Comparison of ENCODE assay signal across 11 mouse cellular contexts in genomic region chr9:27301486-27301885, GRCm38 (mm10). TPM values are rescaled to one million over a fixed set of nuclear protein-coding genes. Genes with fewer than 3 reads are reported as not detected.
DNase-seq lines count a peak whose midpoint lies in the region; ATAC-seq lines count a peak whose summit lies in the region.
"Had no signal": no experiment of that assay in that cellular context is flagged by ENCODE, and none has a peak within 500 bp of the region (broad histone marks: within the 10 kb centered on the region; RNA-seq: fewer than 3 reads in every experiment).

No protein-coding gene starts in this region.

- peaks cover 59% of the 10 kb centered on the region for H3K4me1 ChIP-seq in forebrain, embryonic 16.5 days (replicated peaks; ENCODE audit: control insufficient read depth, insufficient read depth, low read length)
- H3K4me1 ChIP-seq in midbrain, embryonic 12.5 days = peaks cover 62% of the 10 kb centered on the region

- no peak overlapping the region for H3K27ac ChIP-seq in forebrain, embryonic 16.5 days (ENCODE audit: low read length)
- no peak overlapping the region for H3K27ac ChIP-seq in midbrain, embryonic 12.5 days (replicated peaks)
- H3K27ac ChIP-seq: heart, adult 2 months had no signal

- H3K27me3 ChIP-seq in forebrain, embryonic 16.5 days (replicated peaks; ENCODE audit: control insufficient read depth, insufficient read depth, low read length) = no peaks in the 10 kb centered on the region
- peaks cover 32% of the 10 kb centered on the region for H3K27me3 ChIP-seq in midbrain, embryonic 12.5 days

- intact Hi-C loops in gastrocnemius, postnatal 14 days (cut with DNase I; ENCODE audit: low total_unique reads) = no loop called here

- H3K4me2 ChIP-seq in forebrain, embryonic 16.5 days (ENCODE audit: low read length) = peak overlapping the region; percentile 92
- H3K4me2 ChIP-seq in midbrain, embryonic 12.5 days (replicated peaks) = peak overlapping the region; percentile 94

- H3K9me3 ChIP-seq in forebrain, embryonic 16.5 days (ENCODE audit: control insufficient read depth, low read length) = no peaks in the 10 kb centered on the region
- H3K9me3 ChIP-seq in midbrain, embryonic 12.5 days = no peaks in the 10 kb centered on the region

- H3K36me3 ChIP-seq in forebrain, embryonic 16.5 days (ENCODE audit: control insufficient read depth, insufficient read depth) = no peaks in the 10 kb centered on the region
- no peaks in the 10 kb centered on the region for H3K36me3 ChIP-seq in midbrain, embryonic 12.5 days

- no peak overlapping the region for H3K9ac ChIP-seq in forebrain, embryonic 16.5 days (replicated peaks; ENCODE audit: low read depth, low read length)
- no peak overlapping the region for H3K9ac ChIP-seq in midbrain, embryonic 12.5 days (replicated peaks)

- peak; percentile 23 to 41 for DNase-seq in right cerebral cortex, postnatal 10 days (ENCODE audit: low spot score in 2 of 2)
- DNase-seq in right cerebral cortex, postnatal 36 days (ENCODE audit: low spot score in 2 of 2) = no peak
- no peak for DNase-seq in gastrocnemius, postnatal 14 days
- no peak for DNase-seq in heart, adult 9 months (ENCODE audit: low spot score in 2 of 2)
- no peak for DNase-seq in c-Kit-positive CD71-positive TER-119-positive erythroid progenitor cells, embryonic 14.5 days (ENCODE audit: low spot score)
- DNase-seq: heart, adult 2 months; kidney, adult 18-20 months; left cerebral cortex, postnatal 4 days had no signal

- ATAC-seq in forebrain, embryonic 16.5 days = no peak
- no peak for ATAC-seq in midbrain, embryonic 12.5 days (ENCODE audit: low FRiP score, low read depth)
- no peak for ATAC-seq in inflammation-experienced regulatory T-cells, adult 6 months

- WGBS in forebrain, embryonic 16.5 days = 65% methylated on average over 5 of the region's 5 CpGs
- 58% methylated on average over 5 of the region's 5 CpGs for WGBS in midbrain, embryonic 12.5 days

- H3K4me3 ChIP-seq in forebrain, embryonic 16.5 days (replicated peaks; ENCODE audit: low read length) = 0 out of 2 replicates have a peak overlapping the region, but pooled peaks have one; percentile 7
- no peak overlapping the region for H3K4me3 ChIP-seq in midbrain, embryonic 12.5 days
- H3K4me3 ChIP-seq: heart, adult 2 months had no signal

RNA-seq across cellular contexts. Expression of gene Igsf9b, which starts 2.5 kb away (rescaled TPM):
- 12.0 and 16.7 TPM in 2 replicates for polyA plus RNA-seq in forebrain, embryonic 16.5 days (2015; fragmentation: Nextera tagmentation; extraction: Ambion mirVana)
- 8.1 and 8.8 TPM in 2 replicates for polyA plus RNA-seq in midbrain, embryonic 12.5 days (2016; fragmentation: Nextera tagmentation; extraction: Ambion mirVana)
- 1 to 10 TPM; 2.8 to 5.5 TPM for total RNA-seq in gastrocnemius, postnatal 14 days (2021)
- 1 to 10 TPM; 1.1 to 3.9 (median 2.6) TPM for polyA plus RNA-seq in inflammation-experienced regulatory T-cells, adult 6 months (2017; shearing (Covaris generic))

Comparison
In these comparisons a context has a peak if more than half of its experiments do, and no peak if none do; other contexts are left out.
1. DNase-seq: peak in right cerebral cortex, postnatal 10 days (2 of 2); none in right cerebral cortex, postnatal 36 days (0 of 2), gastrocnemius, postnatal 14 days (single experiment), heart, adult 9 months (0 of 2) and c-Kit-positive CD71-positive TER-119-positive erythroid progenitor cells, embryonic 14.5 days (single experiment).